10 mouse cellular contexts compared by ENCODE assay signal in genomic region chr16:94714483-94714882, GRCm38 (mm10).
DNase-seq lines count a peak whose midpoint lies in the region; ATAC-seq lines count a peak whose summit lies in the region.
"Had no signal": no experiment of that assay in that cellular context is flagged by ENCODE, and none has a peak within 500 bp of the region (broad histone marks: within the 10 kb centered on the region; RNA-seq: fewer than 3 reads in every experiment).

No protein-coding gene starts in this region.

- 12% methylated on average over 14 of the region's 14 CpGs for WGBS in kidney, embryonic 14.5 days
- 21% methylated on average over 14 of the region's 14 CpGs for WGBS in neural tube, embryonic 12.5 days
- WGBS in midbrain, embryonic 15.5 days, result 64% methylated on average over 14 of the region's 14 CpGs

- H3K4me3 ChIP-seq in kidney, embryonic 14.5 days (ENCODE audit: low read length), result no peak overlapping the region
- no peak overlapping the region for H3K4me3 ChIP-seq in neural tube, embryonic 12.5 days
- H3K4me3 ChIP-seq in midbrain, embryonic 15.5 days, result no peak overlapping the region

- 0 out of 2 replicates have a peak overlapping the region, but pooled peaks have one; percentile 2 for H3K4me2 ChIP-seq in kidney, embryonic 14.5 days (replicated peaks; ENCODE audit: low read depth, low read length)
- peak overlapping the region; percentile 57 for H3K4me2 ChIP-seq in neural tube, embryonic 12.5 days (replicated peaks)
- no peak overlapping the region for H3K4me2 ChIP-seq in midbrain, embryonic 15.5 days

- peak; percentile 74 for ATAC-seq in kidney, embryonic 14.5 days (ENCODE audit: low FRiP score, low TSS enrichment)
- peak; percentile 90 for ATAC-seq in neural tube, embryonic 12.5 days (ENCODE audit: low FRiP score, low read depth)
- ATAC-seq in megakaryocyte-erythroid progenitor cell, adult 5-6 weeks (replicated peaks; ENCODE audit: low FRiP score, low TSS enrichment, poor library complexity, severe bottlenecking), result no peak
- no peak for ATAC-seq in midbrain, embryonic 15.5 days (replicated peaks)

- H3K9ac ChIP-seq in kidney, embryonic 14.5 days (ENCODE audit: low read depth, low read length), result no peak overlapping the region
- H3K9ac ChIP-seq in neural tube, embryonic 12.5 days, result no peak overlapping the region
- no peak overlapping the region for H3K9ac ChIP-seq in midbrain, embryonic 15.5 days

- DNase-seq in kidney, adult 18-20 months, result peak; percentile 11
- no peak for DNase-seq in kidney, adult 9 months
- peak; percentile 28 for DNase-seq in ZHBTc4 (ENCODE audit: low read depth, low spot score)
- DNase-seq in spleen, postnatal 14 days (ENCODE audit: low spot score in 2 of 2), result no peak

- H3K36me3 ChIP-seq in kidney, embryonic 14.5 days (ENCODE audit: control insufficient read depth, insufficient read depth, low read length), result no peaks in the 10 kb centered on the region
- no peaks in the 10 kb centered on the region for H3K36me3 ChIP-seq in neural tube, embryonic 12.5 days
- H3K36me3 ChIP-seq in midbrain, embryonic 15.5 days (replicated peaks), result no peaks in the 10 kb centered on the region
- H3K36me3 ChIP-seq: embryonic facial prominence, embryonic 10.5 days; forebrain, embryonic 10.5 days had no signal

- H3K4me1 ChIP-seq in kidney, embryonic 14.5 days (ENCODE audit: control insufficient read depth, insufficient read depth, low read length), result no peaks in the 10 kb centered on the region
- peaks cover 17% of the 10 kb centered on the region for H3K4me1 ChIP-seq in neural tube, embryonic 12.5 days
- peaks cover 8% of the 10 kb centered on the region for H3K4me1 ChIP-seq in midbrain, embryonic 15.5 days

- no peak overlapping the region for H3K27ac ChIP-seq in kidney, embryonic 14.5 days (ENCODE audit: low read depth, low read length)
- H3K27ac ChIP-seq in neural tube, embryonic 12.5 days, result no peak overlapping the region
- H3K27ac ChIP-seq in midbrain, embryonic 15.5 days, result no peak overlapping the region
- H3K27ac ChIP-seq: embryonic facial prominence, embryonic 10.5 days; forebrain, embryonic 10.5 days had no signal

- 0 out of 2 replicates have a peak, but pooled peaks cover 4% of the 10 kb centered on the region for H3K27me3 ChIP-seq in kidney, embryonic 14.5 days (ENCODE audit: control insufficient read depth, insufficient read depth, low read length)
- H3K27me3 ChIP-seq in neural tube, embryonic 12.5 days (replicated peaks), result no peaks in the 10 kb centered on the region
- H3K27me3 ChIP-seq in midbrain, embryonic 15.5 days (replicated peaks), result no peaks in the 10 kb centered on the region

- H3K9me3 ChIP-seq in kidney, embryonic 14.5 days (ENCODE audit: control insufficient read depth, low read length), result peaks cover 10% of the 10 kb centered on the region
- H3K9me3 ChIP-seq in neural tube, embryonic 12.5 days, result peaks cover 5% of the 10 kb centered on the region; the same call in 1 of the 2 replicates
- no peaks in the 10 kb centered on the region for H3K9me3 ChIP-seq in midbrain, embryonic 15.5 days

Comparison
In these comparisons a context has a peak if more than half of its experiments do, and no peak if none do; other contexts are left out.
1. DNase-seq: peak in kidney, adult 18-20 months (single experiment) and ZHBTc4 (single experiment); none in kidney, adult 9 months (single experiment) and spleen, postnatal 14 days (0 of 2).
2. ATAC-seq: peak in kidney, embryonic 14.5 days (single experiment) and neural tube, embryonic 12.5 days (single experiment); none in megakaryocyte-erythroid progenitor cell, adult 5-6 weeks (single experiment) and midbrain, embryonic 15.5 days (single experiment).